Mouse (Mus musculus): ENCODE results near the gene Tom1l1. TPM values are rescaled to one million over a fixed set of nuclear protein-coding genes. Genes with fewer than 3 reads are reported as not detected.

The Tom1l1 gene
- total and polyA plus RNA-seq, 3 experiments = 25.4 to 41.3 TPM; not detected in 1

- H3K27ac ChIP-seq (ENCODE audit: control insufficient read depth, low read depth, low read length) = peak overlapping the region; percentile 63
- DNase-seq (ENCODE audit: low read depth, low spot score) = peak; percentile 38
- peaks cover 39 to 44% of the 10 kb centered on the region in 2 experiments for H3K4me1 ChIP-seq (ENCODE audit: control insufficient read depth in 1 of 2, insufficient read depth in 2 of 2, low read length in 2 of 2)
- peaks cover 4 to 48% of the 10 kb centered on the region in 2 experiments for H3K36me3 ChIP-seq (ENCODE audit: control insufficient read depth in 1 of 2, insufficient read depth in 2 of 2, low read length in 2 of 2)
- TF ChIP-seq CHD2 (IDR thresholded peaks at IDR 0.05; ENCODE audit: low read length) (no peak), KAT2A (conservative IDR thresholded peaks at IDR 0.05; ENCODE audit: low read depth, low read length) (no peak), MXI1 (IDR thresholded peaks at IDR 0.05; ENCODE audit: low read depth, low read length) (no peak), GABPA (IDR thresholded peaks at IDR 0.05; ENCODE audit: low read depth, low read length) (no peak), MYB (IDR thresholded peaks at IDR 0.05; ENCODE audit: low read depth, low read length) (no peak), EP300 (IDR thresholded peaks at IDR 0.05; ENCODE audit: low read depth in 1 of 2, low read length in 2 of 2) (peak in 1 of 2 experiments; percentile 52; a peak in 1 of 4 replicates)
- no peak overlapping the region for H3K4me3 ChIP-seq (ENCODE audit: control insufficient read depth in 1 of 2, insufficient read depth in 1 of 2, low read depth in 2 of 2, low read length in 2 of 2)
- H3K9ac ChIP-seq (ENCODE audit: control insufficient read depth, low read depth, low read length, poor library complexity, severe bottlenecking) = no peak overlapping the region
- H3K27me3 ChIP-seq (ENCODE audit: control insufficient read depth in 1 of 2, insufficient read depth in 2 of 2, low read length in 2 of 2) = no peaks in the 10 kb centered on the region
- H3K9me3 ChIP-seq (replicated peaks; ENCODE audit: insufficient read depth, low read length) = no peaks in the 10 kb centered on the region
- H3K79me2 ChIP-seq (ENCODE audit: control insufficient read depth, insufficient read depth, low read length, poor library complexity) = no peaks in the 10 kb centered on the region
Measured at GRCm38 (mm10) chr11:90666916-90667315, 21.2 kb downstream of the Tom1l1 start.

- TF ChIP-seq ETS1 (IDR thresholded peaks at IDR 0.05; ENCODE audit: low read depth, low read length) = peak; percentile 27; the same call in 1 of the 2 replicates
- TF ChIP-seq ZNF384 (IDR thresholded peaks at IDR 0.05; ENCODE audit: low read depth, low read length) = no peak
- peak; percentile 13 to 59; a peak in 1 of 4 replicates for TF ChIP-seq EP300 (IDR thresholded peaks at IDR 0.05; ENCODE audit: low read depth in 1 of 2, low read length in 2 of 2)
- 0 out of 2 replicates have a peak, but pooled peaks have one; percentile 22 for TF ChIP-seq TCF12 (IDR thresholded peaks at IDR 0.05; ENCODE audit: low read depth, low read length)
- no peak for TF ChIP-seq BHLHE40 (IDR thresholded peaks at IDR 0.05; ENCODE audit: borderline replicate concordance, low read depth, low read length)
- no peak for TF ChIP-seq KAT2A (conservative IDR thresholded peaks at IDR 0.05; ENCODE audit: low read depth, low read length)
- TF ChIP-seq JUND (IDR thresholded peaks at IDR 0.05; ENCODE audit: low read depth, low read length) = no peak
- TF ChIP-seq RCOR1 (IDR thresholded peaks at IDR 0.05; ENCODE audit: low read depth, low read length) = 0 out of 2 replicates have a peak, but pooled peaks have one; percentile 22
- DNase-seq (ENCODE audit: low read depth, low spot score) = peak; percentile 81
- Histone ChIP-seq H3K9me3 (replicated peaks; ENCODE audit: insufficient read depth, low read length) (no peaks in the 10 kb centered on the region), H3K9ac (ENCODE audit: control insufficient read depth, low read depth, low read length, poor library complexity, severe bottlenecking) (peak overlapping the region; percentile 26), H3K79me2 (ENCODE audit: control insufficient read depth, insufficient read depth, low read length, poor library complexity) (no peaks in the 10 kb centered on the region), H3K27ac (ENCODE audit: control insufficient read depth, low read depth, low read length) (peak overlapping the region; percentile 63), H3K27me3 (ENCODE audit: control insufficient read depth in 1 of 2, insufficient read depth in 2 of 2, low read length in 2 of 2) (no peaks in the 10 kb centered on the region), H3K4me3 (ENCODE audit: control insufficient read depth in 1 of 2, insufficient read depth in 1 of 2, low read depth in 2 of 2, low read length in 2 of 2) (no peak overlapping the region; a peak in 1 of 4 replicates), H3K4me1 (ENCODE audit: control insufficient read depth in 1 of 2, insufficient read depth in 2 of 2, low read length in 2 of 2) (peaks cover 39 to 44% of the 10 kb centered on the region in 2 experiments), H3K36me3 (ENCODE audit: control insufficient read depth in 1 of 2, insufficient read depth in 2 of 2, low read length in 2 of 2) (peaks cover 2 to 48% of the 10 kb centered on the region in 2 experiments)
Measured at GRCm38 (mm10) chr11:90666144-90666757, 21.9 kb downstream of the Tom1l1 start.

GRCm38 (mm10) chr11:90665161-90665560 lies 23.0 kb downstream of the Tom1l1 start:
- DNase-seq (ENCODE audit: low read depth, low spot score) = no peak
- peaks cover 39 to 44% of the 10 kb centered on the region in 2 experiments for H3K4me1 ChIP-seq (ENCODE audit: control insufficient read depth in 1 of 2, insufficient read depth in 2 of 2, low read length in 2 of 2)
- H3K36me3 ChIP-seq (ENCODE audit: control insufficient read depth in 1 of 2, insufficient read depth in 2 of 2, low read length in 2 of 2) = peaks cover under 1 to 48% of the 10 kb centered on the region in 2 experiments
- H3K79me2 ChIP-seq (ENCODE audit: control insufficient read depth, insufficient read depth, low read length, poor library complexity) = no peaks in the 10 kb centered on the region
- H3K9ac ChIP-seq (ENCODE audit: control insufficient read depth, low read depth, low read length, poor library complexity, severe bottlenecking) = no peak overlapping the region; the same call in 1 of the 2 replicates
- peak overlapping the region; percentile 98 for H3K27ac ChIP-seq (ENCODE audit: control insufficient read depth, low read depth, low read length)
- no peak for TF ChIP-seq GABPA (IDR thresholded peaks at IDR 0.05; ENCODE audit: low read depth, low read length)
- TF ChIP-seq ELF1 (IDR thresholded peaks at IDR 0.05; ENCODE audit: low read depth, low read length) = no peak
- TF ChIP-seq POLR2AphosphoS5 (IDR thresholded peaks at IDR 0.05; ENCODE audit: borderline replicate concordance, low read depth, low read length) = no peak
- TF ChIP-seq MYC (IDR thresholded peaks at IDR 0.05; ENCODE audit: low read depth, low read length) = no peak
- no peaks in the 10 kb centered on the region for H3K9me3 ChIP-seq (replicated peaks; ENCODE audit: insufficient read depth, low read length)
- H3K4me3 ChIP-seq (ENCODE audit: control insufficient read depth in 1 of 2, insufficient read depth in 1 of 2, low read depth in 2 of 2, low read length in 2 of 2) = no peak overlapping the region
- H3K27me3 ChIP-seq (ENCODE audit: control insufficient read depth in 1 of 2, insufficient read depth in 2 of 2, low read length in 2 of 2) = no peaks in the 10 kb centered on the region
